In the genomic region with DNA sequence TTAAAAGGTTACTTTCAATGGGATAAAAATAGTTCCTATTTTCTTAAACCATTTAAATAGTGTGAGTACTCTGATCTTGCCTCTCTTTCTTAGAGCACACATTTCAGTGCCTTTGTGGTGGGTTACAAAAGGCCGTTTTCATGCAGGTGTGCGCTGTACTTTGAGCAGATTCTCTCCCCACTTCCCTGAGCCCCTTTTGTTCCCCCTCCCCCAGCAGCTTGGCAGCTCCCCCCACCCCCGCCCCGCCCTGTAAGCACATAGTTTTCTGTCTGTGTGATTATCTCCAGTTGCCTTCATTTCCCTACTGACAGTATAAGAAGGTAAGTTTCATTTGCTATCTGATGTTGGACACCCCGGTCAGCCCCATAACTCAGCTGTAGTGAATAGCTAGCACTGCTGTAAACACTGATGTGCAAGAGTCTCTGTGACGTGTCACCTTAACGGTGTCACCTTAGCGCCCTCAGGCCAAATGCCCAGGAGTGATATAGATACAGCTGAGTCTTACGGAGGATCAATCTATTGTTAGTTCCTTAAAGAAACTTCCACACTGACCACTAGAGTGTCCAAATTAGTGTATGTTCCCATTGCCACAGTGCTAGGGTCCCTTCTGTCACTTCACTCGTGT, we compare ENCODE assay signal across 28 mouse cellular contexts. TPM values are rescaled to one million over a fixed set of nuclear protein-coding genes. Genes with fewer than 3 reads are reported as not detected.
A peak's percentile ranks its signal among the peaks of the same experiment; 100 is the strongest.
DNase-seq lines count a peak whose midpoint lies in the region; ATAC-seq and TF ChIP-seq lines count a peak whose summit lies in the region.
"Had no signal": no experiment of that assay in that cellular context is flagged by ENCODE, and none has a peak within 500 bp of the region (broad histone marks: within the 10 kb centered on the region; RNA-seq: fewer than 3 reads in every experiment).

No protein-coding gene starts in this region.

- peak; percentile 55 for ATAC-seq in megakaryocyte-erythroid progenitor cell, adult 5-6 weeks (replicated peaks; ENCODE audit: low FRiP score, low TSS enrichment, poor library complexity, severe bottlenecking)
- ATAC-seq: forebrain, embryonic 15.5 days had no signal

- H3K27ac ChIP-seq in heart, embryonic 10.5 days = 0 out of 2 replicates have a peak overlapping the region, but pooled peaks have one; percentile 10
- no peak overlapping the region for H3K27ac ChIP-seq in layer of hippocampus, adult 2 months
- H3K27ac ChIP-seq: embryonic facial prominence, embryonic 15.5 days; forebrain, embryonic 15.5 days; heart, embryonic 13.5 days; hindbrain, embryonic 13.5 days; left cerebral cortex, adult 2 months; limb, embryonic 15.5 days; neural tube, embryonic 12.5 days had no signal

- no peak overlapping the region for H3K4me3 ChIP-seq in heart, embryonic 10.5 days
- no peak overlapping the region for H3K4me3 ChIP-seq in layer of hippocampus, adult 2 months
- H3K4me3 ChIP-seq: embryonic facial prominence, embryonic 15.5 days; forebrain, embryonic 15.5 days; heart, embryonic 13.5 days; hindbrain, embryonic 13.5 days; left cerebral cortex, adult 2 months; limb, embryonic 15.5 days; neural tube, embryonic 12.5 days had no signal

- WGBS in heart, embryonic 10.5 days = 58% methylated on average over 10 of the region's 10 CpGs

- peaks cover 89% of the 10 kb centered on the region for H3K4me1 ChIP-seq in heart, embryonic 10.5 days
- H3K4me1 ChIP-seq: forebrain, embryonic 15.5 days; megakaryocyte, embryonic 14.5 days had no signal

- no peak for TF ChIP-seq CTCF in layer of hippocampus, adult 2 months (conservative IDR thresholded peaks at IDR 0.05)

- H3K27me3 ChIP-seq in heart, embryonic 10.5 days (ENCODE audit: insufficient read depth, poor library complexity, severe bottlenecking) = no peaks in the 10 kb centered on the region
- H3K27me3 ChIP-seq: embryonic facial prominence, embryonic 15.5 days; heart, embryonic 13.5 days; limb, embryonic 15.5 days; neural tube, embryonic 12.5 days had no signal

- H3K36me3 ChIP-seq in heart, embryonic 10.5 days = no peaks in the 10 kb centered on the region
- H3K36me3 ChIP-seq: embryonic facial prominence, embryonic 15.5 days; forebrain, embryonic 15.5 days; hindbrain, embryonic 13.5 days; limb, embryonic 15.5 days; neural tube, embryonic 12.5 days had no signal

- no peaks in the 10 kb centered on the region for H3K9me3 ChIP-seq in heart, embryonic 10.5 days
- H3K9me3 ChIP-seq: embryonic facial prominence, embryonic 15.5 days; forebrain, embryonic 15.5 days; heart, embryonic 13.5 days; hindbrain, embryonic 13.5 days; limb, embryonic 15.5 days; megakaryocyte, embryonic 14.5 days; neural tube, embryonic 12.5 days had no signal

- DNase-seq in heart, embryonic 10.5 days (ENCODE audit: low spot score) = no peak
- DNase-seq in heart, adult 9 months (ENCODE audit: low spot score in 2 of 2) = no peak
- peak; percentile 62 for DNase-seq in A20 (ENCODE audit: low read depth, low spot score)
- peak; percentile 68 for DNase-seq in thymus, postnatal 25 days
- no peak for DNase-seq in layer of hippocampus, adult 9-10 months (ENCODE audit: low spot score)
- DNase-seq in layer of hippocampus, adult 2 months (ENCODE audit: low spot score in 2 of 2) = no peak
- DNase-seq: adrenal gland, postnatal 10 days; cerebellum, adult 8-10 months; cerebellum, postnatal 36 days; gastrocnemius, postnatal 10 days; heart, adult 11 months; heart, postnatal 36 days; kidney, adult 2 months; kidney, postnatal 36 days; layer of hippocampus, adult 9-11 months; lung, adult 2 months; lung, postnatal 14 days; midbrain, embryonic 14.5 days; right cerebral cortex, postnatal 4 days had no signal

RNA-seq across cellular contexts. Expression of a gene that starts 53.8 kb away (rescaled TPM):
- polyA plus RNA-seq in heart, embryonic 10.5 days (2016; fragmentation: Nextera tagmentation; extraction: Ambion mirVana) = 7.2 and 9.6 TPM in 2 replicates
- 9.0 and 16.3 TPM in 2 replicates for total RNA-seq in megakaryocyte-erythroid progenitor cell, adult 5-6 weeks (2014; fragmentation: Nextera tagmentation)
- total RNA-seq in megakaryocyte-erythroid progenitor cell, adult 5-6 weeks (2017) = 5.3 and 7.2 TPM in 2 replicates
- 10 to 100 TPM; 14.5 to 14.8 TPM for total RNA-seq in layer of hippocampus, adult 2 months (2021)

Comparison
In these comparisons a context has a peak if more than half of its experiments do, and no peak if none do; other contexts are left out.
1. DNase-seq: peak in A20 (single experiment) and thymus, postnatal 25 days (single experiment); none in heart, embryonic 10.5 days (single experiment), heart, adult 9 months (0 of 2), layer of hippocampus, adult 9-10 months (single experiment) and layer of hippocampus, adult 2 months (0 of 2).